Mouse (Mus musculus) ovary, adult 18-20 months (tissue): ENCODE data around the gene Timm17b.
"Not testable (repeated sequence)": the region's sequence is repeated elsewhere in the genome, so short reads cannot be mapped to it uniquely, and the experiment has no call there.

Experiments used
- DNase-seq: peaks from one replicate; pipeline ENCODE4 v3.0.0; 2022; ENCODE audit warnings: low spot score, mixed read lengths

Gene Timm17b

GRCm38 (mm10) chrX:7898880-7899874 is at the start of gene Timm17b, which contains the start of gene Pqbp1:
Timm17b (plus strand) TSS chrX:7899357.
Pqbp1 (minus strand) TSS chrX:7899269.
- peak; percentile 89 for DNase-seq

- DNase-seq: no peak
These were observed 44.6 kb upstream of the Timm17b start for GRCm38 (mm10) chrX:7854578-7854977.

GRCm38 (mm10) chrX:7859191-7859753 is 39.9 kb upstream of the Timm17b start:
- no peak for DNase-seq

DNA sequence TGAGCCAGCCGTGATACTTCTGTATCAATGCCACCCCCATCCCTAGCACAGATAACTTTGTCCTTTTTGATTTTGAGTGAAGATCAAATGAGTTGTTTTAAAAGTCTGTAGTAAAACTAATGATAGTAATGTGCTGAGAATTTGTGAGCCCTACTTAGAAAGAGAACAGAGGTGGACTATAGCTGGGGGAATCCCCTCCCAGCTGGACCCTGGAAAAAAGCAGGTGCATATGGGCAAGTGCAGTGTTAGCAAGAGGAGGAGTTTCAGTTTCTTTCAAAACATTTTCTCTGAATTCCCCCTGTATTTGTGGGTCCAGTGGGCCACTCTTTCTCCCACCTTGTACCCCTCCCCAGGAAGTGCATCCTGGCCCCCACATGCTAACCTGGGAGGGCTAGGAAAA is 36.0 kb upstream of the Timm17b start:
- DNase-seq: no peak

DNA sequence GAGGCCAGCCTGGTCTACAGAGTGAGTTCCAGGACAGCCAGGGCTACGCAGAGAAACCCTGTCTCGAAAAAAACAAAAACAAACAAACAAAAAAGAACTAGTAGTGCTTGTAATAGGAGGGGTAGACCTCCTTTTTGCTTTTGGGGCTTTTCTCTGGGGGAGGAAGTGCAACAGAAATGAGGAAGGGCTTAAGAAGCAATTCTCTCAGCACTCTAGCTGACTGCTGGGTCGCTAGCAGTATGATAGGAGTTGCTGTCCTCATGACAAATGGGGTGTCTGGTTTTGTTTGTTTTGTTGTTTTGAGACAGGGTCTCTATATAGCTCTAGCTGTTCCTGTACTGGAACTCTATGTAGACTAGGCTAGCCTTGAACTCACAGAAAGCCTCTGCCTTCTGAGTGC is 34.6 kb upstream of the Timm17b start:
- no peak for DNase-seq

DNA sequence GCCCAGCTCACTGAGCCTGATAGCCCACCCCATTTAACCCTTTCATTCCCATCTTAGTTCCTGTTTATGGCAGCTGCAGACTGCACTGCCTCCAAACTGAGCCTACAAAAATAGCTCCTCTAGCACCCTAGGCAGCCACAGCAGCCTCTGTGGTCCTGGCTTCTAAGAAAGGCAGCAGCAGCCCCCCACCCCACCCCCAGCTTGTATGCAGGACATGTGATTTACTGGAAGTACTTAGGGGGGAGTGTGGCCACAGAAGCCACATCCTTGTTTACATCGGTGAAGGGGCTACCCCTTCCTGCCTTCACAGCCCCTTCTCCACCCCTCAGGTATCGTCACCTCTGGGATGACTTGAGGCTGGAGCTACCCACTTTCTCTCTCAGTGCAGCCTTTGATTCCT is 33.8 kb upstream of the Timm17b start:
- no peak for DNase-seq

GRCm38 (mm10) chrX:7865786-7866185 is 33.4 kb upstream of the Timm17b start:
- DNase-seq: no peak

DNA sequence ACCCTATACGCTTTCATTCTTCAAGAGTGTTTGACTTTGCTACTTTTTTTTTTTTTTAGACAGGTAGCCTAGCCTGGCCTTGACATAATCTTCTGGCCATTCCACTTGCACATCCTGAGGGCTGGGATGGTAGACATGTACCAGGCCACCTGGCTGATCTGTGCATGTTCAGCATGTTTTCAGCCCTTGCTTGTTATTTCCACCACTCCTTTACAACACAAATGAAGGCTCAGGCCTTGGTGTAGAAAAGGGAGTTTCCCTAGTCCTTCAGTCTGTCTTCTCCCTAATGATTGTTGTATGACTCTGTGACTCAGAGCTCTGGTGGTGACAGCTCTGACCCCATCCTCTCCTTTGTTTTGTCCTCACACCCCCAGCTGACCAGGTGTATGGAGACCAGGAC is 32.0 kb upstream of the Timm17b start:
- DNase-seq: no peak

DNA sequence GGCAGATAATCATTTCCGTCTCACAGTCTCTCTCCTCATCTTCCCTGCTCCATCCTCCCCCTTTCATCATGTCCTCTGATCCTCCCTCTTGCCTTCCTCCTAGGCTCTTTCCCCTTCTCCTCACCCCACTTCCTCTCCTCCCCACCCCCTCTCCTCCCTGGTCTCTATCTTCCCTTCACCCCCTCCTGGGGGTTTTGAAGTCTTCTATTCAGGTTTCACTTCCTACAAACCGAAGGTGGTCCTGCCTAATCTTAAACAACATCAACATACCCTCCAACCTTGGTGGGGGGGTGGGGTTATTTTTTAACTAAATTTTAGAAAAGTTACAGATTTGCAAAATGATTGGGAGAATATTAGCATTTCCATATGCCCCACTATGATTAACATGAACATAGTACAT is 30.7 kb upstream of the Timm17b start:
- DNase-seq: no peak

DNA sequence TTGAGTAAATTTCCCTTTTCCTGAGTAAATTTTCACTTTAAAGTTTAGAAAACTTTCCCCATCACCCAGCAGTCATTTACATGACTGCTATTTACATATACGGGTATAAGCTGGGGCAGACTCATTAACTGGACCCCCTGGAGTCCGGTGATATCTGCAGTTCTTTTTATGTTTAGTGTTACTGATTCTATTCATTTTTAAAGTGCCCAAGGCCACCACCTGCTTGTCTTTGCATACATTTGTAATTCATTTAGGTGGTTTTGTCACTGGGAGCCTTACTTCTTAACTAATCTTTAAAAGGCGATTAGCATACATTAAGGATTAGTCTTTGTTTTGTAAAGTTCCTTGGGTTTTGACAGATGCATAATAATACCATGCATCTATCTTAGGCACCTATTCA is 29.3 kb upstream of the Timm17b start:
- no peak for DNase-seq

DNA sequence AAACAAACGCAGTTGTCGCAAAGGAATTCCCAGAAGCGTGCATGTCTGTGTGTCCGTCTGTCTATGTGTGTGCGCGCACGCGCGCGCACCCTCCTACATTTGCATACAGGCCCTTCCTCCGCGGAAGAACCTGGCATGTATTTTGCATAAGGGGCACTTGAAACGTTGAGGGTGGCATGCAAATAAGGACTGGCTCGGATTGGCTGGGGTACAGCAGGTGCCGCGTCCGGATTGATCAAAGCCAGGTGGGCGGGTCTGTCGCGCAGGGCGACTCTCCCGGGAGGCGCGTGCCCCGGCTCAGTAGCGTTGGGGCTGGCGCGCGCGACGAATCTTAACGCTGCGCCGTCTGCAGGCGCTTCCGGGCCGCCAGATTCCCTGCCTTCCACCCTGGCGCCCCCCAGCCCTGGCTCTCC is 21.1 kb upstream of the Timm17b start, which contains the start of gene Pim2:
TSS of gene Pim2 (plus strand) at position 256 of the 413 bp plus-strand sequence.
- DNase-seq: peak; percentile 79

DNA sequence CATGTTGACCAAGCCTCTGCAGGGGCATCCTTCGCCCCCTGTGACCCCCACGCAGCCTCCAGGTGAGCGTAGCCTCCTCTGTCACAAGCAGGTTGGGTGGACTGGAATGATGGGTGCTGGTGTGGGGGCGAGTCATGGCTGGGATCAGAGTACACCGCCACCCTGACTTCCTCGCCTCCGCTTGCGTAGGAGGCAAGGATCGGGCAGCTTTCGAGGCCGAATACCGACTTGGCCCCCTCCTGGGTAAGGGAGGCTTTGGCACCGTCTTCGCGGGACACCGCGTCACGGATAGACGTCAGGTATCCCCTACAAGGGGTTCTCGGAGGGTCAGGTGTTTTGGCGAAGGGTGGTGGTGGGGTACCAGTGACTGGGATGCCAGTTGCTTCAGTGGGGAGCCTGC is 20.7 kb upstream of the Timm17b start:
- no peak for DNase-seq

- peak; percentile 62 for DNase-seq
These were observed 19.3 kb upstream of the Timm17b start for GRCm38 (mm10) chrX:7879819-7880218.

- peak; percentile 88 for DNase-seq
These were observed 15.2 kb upstream of the Timm17b start, which contains the start of gene Slc35a2 for GRCm38 (mm10) chrX:7883841-7884567. Slc35a2 (plus strand) TSS chrX:7884028.

DNA sequence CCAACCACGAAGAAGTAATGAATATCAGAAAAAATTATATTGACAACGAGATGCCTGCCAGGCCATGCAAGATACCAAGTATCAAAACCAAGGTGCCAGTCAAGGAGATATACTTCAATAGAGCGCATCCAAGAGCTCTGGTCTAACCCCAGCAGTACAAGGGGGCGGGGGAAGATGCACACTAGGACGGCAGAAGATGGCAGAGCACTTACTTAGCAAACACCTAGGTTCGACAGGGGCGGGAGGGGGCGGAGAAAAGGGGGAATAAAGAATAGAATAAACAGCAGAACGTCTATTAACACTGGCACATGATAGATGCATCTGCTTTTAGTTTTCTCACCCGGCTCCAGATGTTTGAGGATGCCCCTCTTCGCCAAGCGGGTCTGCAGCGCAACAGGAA is 946 bp upstream of the Timm17b start:
- DNase-seq: no peak

GRCm38 (mm10) chrX:7904441-7904840 is 5.3 kb downstream of the Timm17b start:
- no peak for DNase-seq

DNA sequence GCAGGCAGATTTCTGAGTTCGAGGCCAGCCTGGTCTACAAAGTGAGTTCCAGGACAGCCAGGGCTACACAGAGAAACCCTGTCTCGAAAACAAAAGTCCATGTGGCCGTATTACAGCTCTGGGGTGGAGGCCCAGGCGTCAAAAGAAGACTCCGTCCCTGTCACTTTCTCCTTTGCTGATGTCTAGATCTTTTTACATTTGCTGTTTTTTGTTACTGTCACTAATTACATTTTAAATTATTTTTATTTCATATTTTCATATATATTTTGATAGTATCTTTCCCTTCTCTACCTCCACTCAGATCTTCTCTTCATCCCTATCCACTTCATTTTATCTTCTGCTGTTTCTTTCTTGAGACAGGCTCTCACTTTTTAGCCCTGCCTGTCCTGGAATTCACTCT is 8.6 kb downstream of the Timm17b start, which contains the start of gene Gm10491:
TSS of gene Gm10491 (minus strand) at position 101 of the 400 bp plus-strand sequence.
- DNase-seq: no peak

DNA sequence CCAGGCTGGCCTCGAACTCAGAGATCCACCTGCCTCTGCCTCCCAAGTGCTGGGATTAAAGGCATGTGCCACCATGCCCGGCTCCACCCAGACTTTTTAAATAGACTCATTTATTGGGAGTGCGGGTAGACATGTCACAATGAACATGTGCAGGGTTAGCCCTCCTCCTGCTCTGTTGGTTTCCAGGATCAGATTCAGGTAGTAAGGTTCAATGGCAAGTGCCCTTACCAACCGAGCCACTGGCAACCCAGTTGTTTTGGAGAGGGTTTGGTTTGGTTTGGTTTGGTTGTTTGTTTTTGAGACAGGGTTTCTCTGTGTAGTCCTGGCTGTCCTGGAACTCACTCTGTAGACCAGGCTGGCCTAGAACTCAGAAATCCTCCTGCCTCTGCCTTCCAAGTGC is 10.1 kb downstream of the Timm17b start, which contains the start of gene Gm10490:
TSS of gene Gm10490 (plus strand) at position 301 of the 400 bp plus-strand sequence.
- DNase-seq: not testable (repeated sequence)

GRCm38 (mm10) chrX:7910473-7910872 is 11.3 kb downstream of the Timm17b start:
- no peak for DNase-seq

DNA sequence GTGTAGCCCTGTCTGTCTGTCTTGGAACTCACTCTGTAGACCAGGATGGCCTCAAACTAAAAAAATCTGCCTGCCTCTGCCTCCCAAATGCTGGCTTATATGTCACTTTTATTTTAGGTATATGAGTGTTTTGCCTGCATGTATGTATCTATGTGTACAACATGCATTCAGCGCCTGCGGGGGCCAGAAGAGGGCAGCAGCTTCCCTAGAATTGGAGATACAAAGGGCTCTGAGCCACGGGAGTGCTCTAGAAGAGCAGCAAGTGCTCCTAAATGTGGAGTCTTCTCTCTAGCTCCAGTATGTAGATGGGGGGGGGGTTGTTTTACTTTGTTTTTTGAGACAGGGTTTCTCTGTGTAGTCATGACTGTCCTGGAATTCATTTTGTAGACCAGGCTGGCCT is 16.5 kb downstream of the Timm17b start:
- not testable (repeated sequence) for DNase-seq

DNA sequence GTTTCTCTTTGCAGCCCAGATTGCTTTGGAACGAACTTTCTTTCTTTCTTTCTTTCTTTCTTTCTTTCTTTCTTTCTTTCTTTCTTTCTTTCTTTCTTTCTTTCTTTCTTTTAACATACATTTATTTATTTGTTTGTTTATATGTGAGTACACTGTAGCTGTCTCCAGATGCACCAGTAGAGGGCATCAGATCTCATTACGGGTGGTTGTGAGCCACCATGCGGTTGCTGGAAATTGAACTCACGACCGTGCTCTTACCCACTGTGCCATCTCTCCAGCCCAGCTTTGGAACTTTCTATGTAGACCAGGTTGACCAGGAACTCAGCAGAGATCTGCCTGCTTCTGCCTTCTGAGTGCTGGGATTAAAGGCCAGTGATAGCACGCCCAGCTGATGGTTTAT is 18.8 kb downstream of the Timm17b start:
- not testable (repeated sequence) for DNase-seq
